Mouse (Mus musculus) liver, adult 2 months (tissue): ENCODE results near the gene Cep57l1.

Experiments
- CTCF ChIP-seq: fragments of 200-500 bp; IDR thresholded peaks from 2 replicates; pipeline ENCODE4 v1.5.1; 2011; ENCODE audit warnings: low read depth, low read length, control low read depth
- POLR2A ChIP-seq: fragments of 200-500 bp; IDR thresholded peaks from 2 replicates; pipeline ENCODE4 v1.6.1; 2011; ENCODE audit warnings: low read length, control low read depth; ENCODE audit not compliant: insufficient read depth; ENCODE audit errors: extremely low read depth

DNA sequence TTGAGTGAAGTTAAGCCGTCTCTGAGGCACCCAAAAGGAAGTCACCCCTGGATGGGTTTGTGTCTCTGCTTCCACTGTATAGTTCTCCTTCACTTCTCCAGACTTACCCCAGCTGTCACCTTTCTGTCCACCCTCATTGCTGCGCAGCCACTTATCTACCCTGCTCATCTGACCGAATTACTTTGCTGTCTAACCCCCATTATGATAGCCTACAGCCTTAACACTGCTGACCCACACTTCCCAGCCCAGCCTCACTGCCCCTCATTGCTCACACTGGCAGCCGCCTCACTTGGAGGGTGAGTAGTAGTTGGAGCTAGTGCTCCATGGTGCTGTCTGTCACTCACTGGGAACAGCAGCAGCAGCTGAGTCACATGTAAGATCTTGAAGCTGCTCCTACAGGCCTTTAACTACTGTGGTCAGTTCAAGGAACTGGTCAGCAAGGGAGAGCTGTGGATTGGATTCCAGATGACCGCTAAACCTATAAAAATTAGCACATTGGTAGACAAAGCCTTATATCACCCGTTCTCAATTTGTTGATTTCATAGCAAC lies 4.7 kb upstream of the Cep57l1 start:
- no peak for TF ChIP-seq POLR2A
- TF ChIP-seq CTCF: no peak
